Mouse (Mus musculus): ENCODE measurements around the gene Ap2a1. TPM values are rescaled to one million over a fixed set of nuclear protein-coding genes. Genes with fewer than 3 reads are reported as not detected.
A peak's percentile ranks its signal among the peaks of the same experiment; 100 is the strongest.
"Not testable (repeated sequence)": the region's sequence is repeated elsewhere in the genome, so short reads cannot be mapped to it uniquely, and the experiment has no call there.

Ap2a1 gene
- polyA plus RNA-seq, 1 experiment from 2014 or later, result 63.1 TPM

DNA sequence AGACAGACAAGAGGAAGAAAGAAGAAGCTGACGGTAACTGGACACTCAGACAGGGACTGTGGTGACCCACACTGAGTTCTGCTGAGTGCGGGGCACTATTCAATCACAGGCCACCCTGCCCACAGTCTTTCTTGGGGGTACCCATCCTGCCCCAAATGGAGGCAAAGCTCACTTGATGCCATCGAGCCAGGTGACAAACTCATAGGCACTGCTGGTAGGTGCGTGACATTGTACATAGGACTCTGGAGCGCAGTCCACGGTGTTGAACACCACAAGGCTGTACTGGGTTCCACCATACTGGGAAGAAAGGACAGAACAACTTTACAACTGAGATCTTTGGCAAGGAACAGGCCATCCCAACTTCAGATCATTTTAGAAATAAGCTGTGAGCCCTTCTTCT lies 37.7 kb downstream of the Ap2a1 start:
- 19% methylated on average over 6 of the region's 6 CpGs for WGBS
- ATAC-seq (ENCODE audit: borderline replicate concordance, extremely low read depth, low FRiP score, low TSS enrichment), result no peak
- peak overlapping the region; percentile 87 for H3K4me2 ChIP-seq
- peaks cover 14% of the 10 kb centered on the region; the same call in 1 of the 2 replicates for H3K36me3 ChIP-seq
- H3K27ac ChIP-seq, result peak overlapping the region; percentile 96; the same call in 1 of the 2 replicates
- peak overlapping the region; percentile 87 for H3K9ac ChIP-seq
- H3K27me3 ChIP-seq, result no peaks in the 10 kb centered on the region
- H3K4me3 ChIP-seq, result peak overlapping the region; percentile 86
- no peaks in the 10 kb centered on the region for H3K9me3 ChIP-seq
- peaks cover 49% of the 10 kb centered on the region for H3K4me1 ChIP-seq

DNA sequence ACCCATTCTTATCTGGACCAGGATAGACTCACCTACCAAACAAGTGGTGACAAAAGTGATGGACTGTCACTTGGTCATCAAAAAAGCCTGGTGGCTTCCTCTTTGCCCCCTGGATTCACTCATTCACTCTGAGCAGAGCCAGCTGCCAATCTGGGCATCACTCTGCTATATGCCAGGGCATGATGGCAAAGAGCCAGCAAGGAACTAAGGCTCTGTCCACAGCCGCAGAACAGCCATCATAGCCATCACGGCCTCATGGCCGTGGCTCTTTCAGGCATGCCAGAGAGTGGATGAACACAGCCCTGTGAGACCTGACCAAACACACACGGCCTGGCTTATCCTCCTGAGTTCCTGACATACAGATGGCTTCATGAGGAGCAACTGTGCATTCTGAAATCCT lies 38.6 kb downstream of the Ap2a1 start:
- peak overlapping the region; percentile 87 for H3K4me2 ChIP-seq
- no peak overlapping the region for H3K9ac ChIP-seq
- H3K9me3 ChIP-seq, result no peaks in the 10 kb centered on the region
- 82% methylated on average over 4 of the region's 4 CpGs for WGBS
- no peak for ATAC-seq (ENCODE audit: borderline replicate concordance, extremely low read depth, low FRiP score, low TSS enrichment)
- no peak overlapping the region for H3K27ac ChIP-seq
- peaks cover 46% of the 10 kb centered on the region for H3K4me1 ChIP-seq
- H3K4me3 ChIP-seq, result peak overlapping the region; percentile 86
- peaks cover 21% of the 10 kb centered on the region; the same call in 1 of the 2 replicates for H3K36me3 ChIP-seq
- H3K27me3 ChIP-seq, result no peaks in the 10 kb centered on the region

DNA sequence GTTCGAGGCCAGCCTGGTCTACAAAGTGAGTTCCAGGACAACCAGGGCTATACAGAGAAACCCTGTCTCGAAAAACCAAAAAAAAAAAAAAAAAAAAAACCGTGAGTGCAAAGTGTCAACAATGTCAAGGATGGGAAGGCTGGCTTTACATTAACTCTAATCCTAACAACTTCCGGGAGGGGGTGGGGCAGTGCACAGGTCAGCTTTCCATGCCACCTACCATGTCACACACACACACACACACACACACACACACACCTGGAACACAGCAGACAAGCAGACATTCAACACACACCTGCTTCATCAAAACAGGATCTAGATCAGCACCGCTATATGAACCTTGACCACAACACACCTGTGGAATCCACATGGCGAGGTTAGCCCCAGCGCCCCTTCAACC lies 39.1 kb downstream of the Ap2a1 start:
- Histone ChIP-seq H3K27ac (no peak overlapping the region), H3K27me3 (no peaks in the 10 kb centered on the region), H3K36me3 (peaks cover 23% of the 10 kb centered on the region; the same call in 1 of the 2 replicates), H3K4me1 (peaks cover 42% of the 10 kb centered on the region), H3K4me3 (peak overlapping the region; percentile 86; the same call in 1 of the 2 replicates), H3K9me3 (no peaks in the 10 kb centered on the region), H3K4me2 (peak overlapping the region; percentile 87; the same call in 1 of the 2 replicates), H3K9ac (no peak overlapping the region)
- no peak for ATAC-seq (ENCODE audit: borderline replicate concordance, extremely low read depth, low FRiP score, low TSS enrichment)
- WGBS, result 77% methylated on average over 6 of the region's 7 CpGs

DNA sequence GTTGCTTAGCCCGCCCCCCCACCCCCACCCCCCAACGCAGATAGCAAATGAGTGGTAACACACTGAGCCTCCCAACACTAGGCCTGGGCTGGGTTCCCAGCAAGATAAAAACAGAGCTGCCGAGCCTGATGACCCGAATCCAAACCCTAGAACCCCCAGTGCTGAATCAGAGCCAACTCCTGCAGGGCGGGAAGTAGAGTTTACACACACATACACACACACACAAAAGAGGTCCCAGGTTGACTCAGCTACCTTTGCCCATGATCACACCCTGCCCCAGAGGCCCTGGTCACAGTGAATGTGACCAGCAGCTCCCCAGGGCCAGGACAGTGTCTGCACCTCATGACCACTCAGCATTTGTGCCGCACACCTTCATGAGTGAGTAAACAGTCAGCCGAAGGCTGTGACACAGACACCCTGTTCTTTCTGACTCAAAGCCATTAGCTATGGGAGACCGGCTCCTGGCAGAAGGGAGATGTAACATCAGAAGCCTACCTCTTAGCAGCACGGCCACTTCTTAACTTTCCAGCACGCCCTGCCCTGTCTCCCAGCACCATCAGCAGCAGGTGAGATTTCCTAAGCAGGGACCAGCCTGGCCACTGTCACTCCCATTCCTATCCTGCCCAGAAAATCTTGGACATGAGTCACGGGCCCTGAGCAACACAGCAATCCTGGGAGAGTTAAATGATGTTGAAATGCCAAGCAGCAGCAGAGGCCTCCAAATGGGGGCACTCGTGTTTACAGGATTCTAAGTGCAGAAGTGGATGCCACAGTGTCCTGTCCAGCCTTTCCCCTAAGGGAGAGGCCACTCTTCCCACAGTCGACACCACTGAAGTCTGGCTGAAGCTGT lies 40.8 kb downstream of the Ap2a1 start:
- H3K36me3 ChIP-seq, result peaks cover 35% of the 10 kb centered on the region
- no peak overlapping the region for H3K4me3 ChIP-seq
- WGBS, result 75% methylated on average over 13 of the region's 13 CpGs
- H3K4me1 ChIP-seq, result peaks cover 28% of the 10 kb centered on the region
- H3K4me2 ChIP-seq, result no peak overlapping the region
- no peak overlapping the region for H3K27ac ChIP-seq
- H3K27me3 ChIP-seq, result no peaks in the 10 kb centered on the region
- H3K9ac ChIP-seq, result no peak overlapping the region
- ATAC-seq (ENCODE audit: borderline replicate concordance, extremely low read depth, low FRiP score, low TSS enrichment), result no peak
- no peaks in the 10 kb centered on the region for H3K9me3 ChIP-seq

DNA sequence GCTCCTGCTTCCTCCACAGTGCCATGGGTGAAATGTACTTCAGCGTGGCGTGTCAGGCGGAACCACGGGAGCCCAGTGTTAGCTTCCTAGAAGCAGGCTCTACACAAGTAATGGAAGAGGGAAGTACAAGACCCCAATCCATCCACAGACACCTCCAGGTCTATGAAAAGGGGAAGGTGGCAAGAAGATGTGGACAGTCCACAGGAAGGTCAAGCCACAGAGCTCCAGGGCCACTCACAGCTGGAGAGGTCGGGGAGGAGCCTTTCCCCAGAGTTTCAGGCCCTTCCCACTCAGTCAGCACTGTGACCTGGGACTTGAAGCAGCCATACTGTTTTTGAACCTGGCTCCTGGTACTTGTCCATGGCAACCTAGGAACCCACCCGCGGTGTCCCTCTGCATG lies 42.3 kb downstream of the Ap2a1 start:
- Histone ChIP-seq H3K4me1 (peaks cover 23% of the 10 kb centered on the region), H3K9me3 (no peaks in the 10 kb centered on the region), H3K4me3 (no peak overlapping the region), H3K9ac (no peak overlapping the region), H3K27me3 (no peaks in the 10 kb centered on the region), H3K27ac (no peak overlapping the region), H3K4me2 (no peak overlapping the region), H3K36me3 (peaks cover 50% of the 10 kb centered on the region)
- WGBS, result 86% methylated on average over 7 of the region's 7 CpGs
- no peak for ATAC-seq (ENCODE audit: borderline replicate concordance, extremely low read depth, low FRiP score, low TSS enrichment)

DNA sequence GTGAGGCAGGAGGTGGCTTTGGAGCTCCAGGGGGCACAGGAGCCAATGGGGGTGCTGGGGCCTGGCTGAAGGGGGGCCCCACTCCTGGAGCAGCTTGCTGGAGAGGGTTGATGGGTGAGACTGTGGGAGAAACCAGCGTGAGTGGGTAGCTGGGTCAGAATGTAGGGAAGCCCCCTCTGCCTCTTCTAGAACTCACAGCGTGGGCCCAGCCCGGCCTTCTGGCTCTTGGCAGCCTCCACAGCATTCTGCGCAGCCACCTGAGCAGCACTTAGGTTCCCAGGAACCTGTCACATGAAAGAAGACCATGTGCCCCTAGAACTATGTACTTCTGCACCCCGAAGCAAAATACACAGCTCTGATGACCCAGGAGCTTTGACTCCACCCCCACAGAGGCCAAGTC lies 44.7 kb downstream of the Ap2a1 start:
- ATAC-seq (ENCODE audit: borderline replicate concordance, extremely low read depth, low FRiP score, low TSS enrichment), result no peak
- Histone ChIP-seq H3K27ac (no peak overlapping the region), H3K4me3 (no peak overlapping the region), H3K27me3 (no peaks in the 10 kb centered on the region), H3K9me3 (no peaks in the 10 kb centered on the region), H3K9ac (no peak overlapping the region), H3K4me2 (no peak overlapping the region), H3K4me1 (0 out of 2 replicates have a peak, but pooled peaks cover 6% of the 10 kb centered on the region), H3K36me3 (peaks cover 69% of the 10 kb centered on the region)
- 92% methylated on average over 5 of the region's 5 CpGs for WGBS

DNA sequence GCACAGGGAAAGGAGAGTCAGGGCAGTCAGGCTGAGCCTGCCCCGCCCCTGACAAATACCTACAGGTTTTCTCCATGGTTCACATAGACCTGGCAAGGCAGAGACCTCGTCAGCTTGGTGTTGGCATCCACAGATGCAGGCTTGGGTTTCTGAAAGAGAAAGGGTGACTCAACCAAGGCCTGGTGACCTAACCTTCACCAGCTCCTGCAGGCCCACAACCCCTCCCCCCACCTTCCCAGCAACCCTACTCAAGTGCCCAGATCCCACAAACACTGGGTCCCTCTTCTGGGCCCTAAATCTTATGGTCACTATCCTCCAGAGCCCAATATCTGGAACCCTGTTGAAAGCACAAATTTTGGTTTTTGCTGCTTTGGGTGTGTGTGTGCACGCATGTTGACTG lies 46.3 kb downstream of the Ap2a1 start:
- Histone ChIP-seq H3K9ac (no peak overlapping the region), H3K4me1 (no peaks in the 10 kb centered on the region), H3K36me3 (peaks cover 74% of the 10 kb centered on the region), H3K4me2 (no peak overlapping the region), H3K27ac (no peak overlapping the region), H3K4me3 (no peak overlapping the region), H3K9me3 (no peaks in the 10 kb centered on the region), H3K27me3 (no peaks in the 10 kb centered on the region)
- no peak for ATAC-seq (ENCODE audit: borderline replicate concordance, extremely low read depth, low FRiP score, low TSS enrichment)
- 90% methylated on average over 3 of the region's 3 CpGs for WGBS

DNA sequence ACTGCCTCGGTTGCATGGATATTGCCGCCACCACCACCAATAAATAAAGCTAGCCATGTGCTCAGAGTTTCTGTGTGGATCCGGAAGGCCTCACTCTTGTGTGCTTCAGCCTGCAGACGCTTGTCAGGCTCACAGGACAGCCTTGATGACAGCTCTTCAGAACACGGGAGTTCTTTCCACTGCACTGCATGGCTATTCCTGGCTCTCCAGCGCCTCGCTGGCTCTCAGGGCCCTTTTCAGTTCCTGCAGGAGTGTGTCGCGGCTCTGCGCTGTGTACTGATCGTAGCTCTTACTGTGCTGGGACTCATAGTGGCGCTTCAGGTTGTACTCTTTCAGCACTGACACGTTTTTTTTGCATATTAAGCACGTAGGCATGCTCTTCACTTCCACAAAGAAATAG lies 51.5 kb downstream of the Ap2a1 start:
- Histone ChIP-seq H3K9me3 (no peaks in the 10 kb centered on the region), H3K9ac (no peak overlapping the region), H3K36me3 (peaks cover 71% of the 10 kb centered on the region), H3K27ac (no peak overlapping the region), H3K4me3 (no peak overlapping the region), H3K4me2 (no peak overlapping the region), H3K4me1 (0 out of 2 replicates have a peak, but pooled peaks cover 2% of the 10 kb centered on the region), H3K27me3 (no peaks in the 10 kb centered on the region)
- WGBS, result 84% methylated on average over 14 of the region's 14 CpGs
- ATAC-seq (ENCODE audit: borderline replicate concordance, extremely low read depth, low FRiP score, low TSS enrichment), result no peak

DNA sequence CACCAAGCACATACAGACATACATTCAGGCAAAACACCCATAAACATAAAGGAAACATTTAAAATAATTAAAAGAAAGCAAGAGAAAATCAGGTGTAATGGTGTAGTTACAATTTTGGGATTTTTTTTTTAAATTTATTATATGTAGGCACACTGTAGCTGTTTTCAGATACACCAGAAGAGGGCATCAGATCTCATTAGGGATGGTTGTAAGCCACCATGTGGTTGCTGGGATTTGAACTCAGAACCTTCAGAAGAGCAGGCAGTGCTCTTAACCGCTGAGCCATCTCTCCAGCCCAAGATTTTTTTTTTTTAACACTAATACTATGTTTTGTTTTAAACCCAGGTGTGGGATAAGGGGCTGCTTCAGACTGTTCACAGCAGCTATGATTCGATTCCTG lies 57.5 kb downstream of the Ap2a1 start:
- H3K4me2 ChIP-seq; H3K9me3 ChIP-seq; H3K9ac ChIP-seq; ATAC-seq (ENCODE audit: borderline replicate concordance, extremely low read depth, low FRiP score, low TSS enrichment); H3K27me3 ChIP-seq; H3K27ac ChIP-seq; H3K4me3 ChIP-seq: not testable (repeated sequence)
- H3K4me1 ChIP-seq, result peaks cover 26% of the 10 kb centered on the region
- peaks cover 12% of the 10 kb centered on the region for H3K36me3 ChIP-seq
- 83% methylated on average over 2 of the region's 2 CpGs for WGBS

DNA sequence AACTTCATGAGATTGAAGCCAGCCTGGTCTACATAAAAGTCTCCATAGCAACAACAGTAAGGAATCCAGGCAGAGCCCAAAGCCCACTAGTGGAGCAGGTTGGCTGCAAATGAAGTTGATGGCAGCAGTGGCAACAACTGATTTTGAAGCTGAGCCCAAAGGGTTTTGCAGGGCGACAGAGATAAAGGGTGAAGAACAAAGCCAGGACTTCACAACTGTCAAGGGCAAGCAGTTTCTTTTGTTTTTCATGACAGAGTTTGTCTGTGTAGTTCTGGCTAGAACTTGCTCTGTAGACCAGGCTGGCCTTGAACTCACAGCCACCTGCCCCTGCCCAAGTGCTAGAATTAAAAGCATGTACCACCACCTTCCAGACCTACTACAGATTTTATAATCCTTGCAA lies 58.1 kb downstream of the Ap2a1 start:
- H3K9ac ChIP-seq, result no peak overlapping the region
- peaks cover 32% of the 10 kb centered on the region for H3K4me1 ChIP-seq
- 94% methylated on average over 1 of the region's 1 CpGs for whole genome bisulfite sequencing

DNA sequence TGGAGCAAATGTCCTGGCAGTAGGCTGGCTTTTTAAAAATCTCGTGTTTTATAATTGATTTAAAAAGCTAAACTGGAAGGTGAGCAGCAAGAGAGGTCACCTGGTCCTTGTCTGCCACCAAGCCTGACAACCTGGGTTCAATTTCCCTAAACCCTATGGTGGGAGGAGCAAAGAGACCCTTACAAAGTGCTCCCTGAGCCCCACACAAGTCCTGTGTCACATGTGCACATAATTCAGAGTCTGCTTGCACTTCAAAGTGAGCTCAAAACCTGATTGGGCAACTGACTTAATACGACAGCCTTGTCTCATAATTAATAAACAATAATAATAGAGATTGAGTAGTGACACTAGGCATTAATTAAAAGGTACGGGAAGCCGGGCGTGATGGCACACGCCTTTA lies 58.7 kb downstream of the Ap2a1 start:
- H3K9ac ChIP-seq, result peak overlapping the region; percentile 100; the same call in 1 of the 2 replicates
- no peaks in the 10 kb centered on the region for H3K9me3 ChIP-seq
- ATAC-seq (ENCODE audit: borderline replicate concordance, extremely low read depth, low FRiP score, low TSS enrichment), result no peak
- peak overlapping the region; percentile 71 for H3K4me2 ChIP-seq
- peak overlapping the region; percentile 100 for H3K27ac ChIP-seq
- WGBS, result 78% methylated on average over 6 of the region's 6 CpGs
- no peaks in the 10 kb centered on the region for H3K27me3 ChIP-seq
- H3K36me3 ChIP-seq, result 0 out of 2 replicates have a peak, but pooled peaks cover 1% of the 10 kb centered on the region
- H3K4me1 ChIP-seq, result peaks cover 37% of the 10 kb centered on the region
- peak overlapping the region; percentile 99 for H3K4me3 ChIP-seq

More for the DNA sequence above, 58.1 kb downstream of the Ap2a1 start:
- Histone ChIP-seq H3K27ac (no peak overlapping the region), H3K4me3 (no peak overlapping the region), H3K27me3 (no peaks in the 10 kb centered on the region), H3K4me2 (no peak overlapping the region), H3K9me3 (no peaks in the 10 kb centered on the region), H3K36me3 (peaks cover 6% of the 10 kb centered on the region; the same call in 1 of the 2 replicates)
- no peak for ATAC-seq (ENCODE audit: borderline replicate concordance, extremely low read depth, low FRiP score, low TSS enrichment)
